Comparison of ENCODE assay signal across 8 mouse cellular contexts in genomic region chr4:156235360-156235770, GRCm38 (mm10). TPM values are rescaled to one million over a fixed set of nuclear protein-coding genes. Genes with fewer than 3 reads are reported as not detected.
DNase-seq lines count a peak whose midpoint lies in the region; ATAC-seq and TF ChIP-seq lines count a peak whose summit lies in the region.

No protein-coding gene starts in this region.

- no peak for TF ChIP-seq POLR2A in spleen, adult 2 months (IDR thresholded peaks at IDR 0.05; ENCODE audit: low read depth, low read length)
- no peak for TF ChIP-seq POLR2A in cortical plate, adult 2 months (IDR thresholded peaks at IDR 0.05; ENCODE audit: extremely low read depth, insufficient read depth, low read length)

- H3K4me1 ChIP-seq in spleen, adult 2 months (ENCODE audit: control insufficient read depth, insufficient read depth, insufficient read length), result peaks cover 11% of the 10 kb centered on the region
- 0 out of 2 replicates have a peak, but pooled peaks cover 2% of the 10 kb centered on the region for H3K4me1 ChIP-seq in cortical plate, adult 2 months (ENCODE audit: control insufficient read depth, insufficient read depth, low read length)
- peaks cover 20% of the 10 kb centered on the region for H3K4me1 ChIP-seq in hindbrain, embryonic 15.5 days (replicated peaks)

- WGBS in spleen, adult 2 months, result under 1% methylated on average over 15 of the region's 15 CpGs
- WGBS in hindbrain, embryonic 15.5 days, result under 1% methylated on average over 15 of the region's 15 CpGs

- peak; percentile 38 for ATAC-seq in hindbrain, embryonic 15.5 days (ENCODE audit: low FRiP score, low read depth)
- ATAC-seq in megakaryocyte progenitor cell, adult 5-6 weeks (replicated peaks; ENCODE audit: poor library complexity), result peak; percentile 26

- peaks cover 29% of the 10 kb centered on the region for H3K36me3 ChIP-seq in spleen, adult 2 months (ENCODE audit: control insufficient read depth, insufficient read depth, low read length)
- H3K36me3 ChIP-seq in hindbrain, embryonic 15.5 days, result peaks cover 36% of the 10 kb centered on the region

- H3K4me2 ChIP-seq in hindbrain, embryonic 15.5 days, result peak overlapping the region; percentile 93

- H3K27me3 ChIP-seq in spleen, adult 2 months (ENCODE audit: control insufficient read depth, insufficient read depth, low read length), result no peaks in the 10 kb centered on the region
- no peaks in the 10 kb centered on the region for H3K27me3 ChIP-seq in hindbrain, embryonic 15.5 days

- H3K4me3 ChIP-seq in spleen, adult 2 months (ENCODE audit: extremely low read depth, insufficient read depth, insufficient read length), result peak overlapping the region; percentile 59
- H3K4me3 ChIP-seq in cortical plate, adult 2 months (ENCODE audit: insufficient read depth, low read length), result peak overlapping the region; percentile 93
- peak overlapping the region; percentile 97 for H3K4me3 ChIP-seq in hindbrain, embryonic 15.5 days

- no peak for DNase-seq in spleen, adult 2 months (ENCODE audit: low read depth in 1 of 2, low spot score in 2 of 2)
- DNase-seq in spleen, adult 18-20 months, result no peak
- DNase-seq in right cerebral cortex, postnatal 25 days, result no peak
- DNase-seq in urinary bladder, adult 2 months (ENCODE audit: low spot score), result no peak
- no peak for DNase-seq in right cerebral cortex, adult 2 months (ENCODE audit: low spot score in 2 of 2)

- H3K9me3 ChIP-seq in hindbrain, embryonic 15.5 days, result no peaks in the 10 kb centered on the region

- H3K27ac ChIP-seq in spleen, adult 2 months (ENCODE audit: insufficient read depth, low read length), result peak overlapping the region; percentile 61
- peak overlapping the region; percentile 0; the same call in 1 of the 2 replicates for H3K27ac ChIP-seq in cortical plate, adult 2 months (ENCODE audit: insufficient read depth, low read length)
- H3K27ac ChIP-seq in hindbrain, embryonic 15.5 days (replicated peaks), result peak overlapping the region; percentile 93

- peak overlapping the region; percentile 82 for H3K9ac ChIP-seq in hindbrain, embryonic 15.5 days

- no peak for TF ChIP-seq CTCF in spleen, adult 2 months (IDR thresholded peaks at IDR 0.05; ENCODE audit: extremely low read depth, insufficient read depth, insufficient read length, insufficient replicate concordance)
- TF ChIP-seq CTCF in cortical plate, adult 2 months (IDR thresholded peaks at IDR 0.05; ENCODE audit: extremely low read depth, insufficient read depth, low read length), result no peak

RNA-seq across cellular contexts. Expression of gene Noc2l, which starts 0.4 kb away (rescaled TPM):
- polyA plus RNA-seq in spleen, adult 2 months (2012; rRNA removed), result 83.1 and 103 TPM in 2 replicates
- polyA plus RNA-seq in cortical plate, adult 2 months (2012; rRNA removed), result 94.2 and 95.6 TPM in 2 replicates
- polyA plus RNA-seq in hindbrain, embryonic 15.5 days (2015; fragmentation: Nextera tagmentation; extraction: Ambion mirVana), result 53.4 and 59.0 TPM in 2 replicates
- 72.3 and 81.6 TPM in 2 replicates for total RNA-seq in megakaryocyte progenitor cell, adult 5-6 weeks (2015)
- 122 and 140 TPM in 2 replicates for total RNA-seq in megakaryocyte progenitor cell, adult 5-6 weeks (2017)
- polyA plus RNA-seq in urinary bladder, adult 2 months (2012; rRNA removed), result 57.9 and 67.2 TPM in 2 replicates

RNA-seq across cellular contexts. Expression of gene Plekhn1, which starts 0.7 kb away (rescaled TPM):
- 54.7 and 62.7 TPM in 2 replicates for polyA plus RNA-seq in spleen, adult 2 months (2012; rRNA removed)
- polyA plus RNA-seq in cortical plate, adult 2 months (2012; rRNA removed), result 70.6 and 79.0 TPM in 2 replicates
- polyA plus RNA-seq in hindbrain, embryonic 15.5 days (2015; fragmentation: Nextera tagmentation; extraction: Ambion mirVana), result 26.1 and 30.4 TPM in 2 replicates
- total RNA-seq in megakaryocyte progenitor cell, adult 5-6 weeks (2015), result 11.6 and 18.4 TPM in 2 replicates
- total RNA-seq in megakaryocyte progenitor cell, adult 5-6 weeks (2017), result 12.8 and 15.5 TPM in 2 replicates
- 86.6 and 88.2 TPM in 2 replicates for polyA plus RNA-seq in urinary bladder, adult 2 months (2012; rRNA removed)

RNA-seq across cellular contexts. Expression of gene Perm1, which starts 19.7 kb away (rescaled TPM):
- 0.87 and 1.0 TPM in 2 replicates for polyA plus RNA-seq in spleen, adult 2 months (2012; rRNA removed)
- 0.57 and 0.65 TPM in 2 replicates for polyA plus RNA-seq in cortical plate, adult 2 months (2012; rRNA removed)
- 1.9 and 2.5 TPM in 2 replicates for polyA plus RNA-seq in hindbrain, embryonic 15.5 days (2015; fragmentation: Nextera tagmentation; extraction: Ambion mirVana)
- total RNA-seq in megakaryocyte progenitor cell, adult 5-6 weeks (2015), result 0.12 TPM in 1 of 2 replicates, not detected in the other
- total RNA-seq in megakaryocyte progenitor cell, adult 5-6 weeks (2017), result 0.08 TPM in 1 of 2 replicates, not detected in the other
- polyA plus RNA-seq in urinary bladder, adult 2 months (2012; rRNA removed), result 0.10 and 0.18 TPM in 2 replicates

RNA-seq across cellular contexts. Expression of gene Samd11, which starts 20.1 kb away (rescaled TPM):
- polyA plus RNA-seq in spleen, adult 2 months (2012; rRNA removed), result 14.8 and 17.3 TPM in 2 replicates
- polyA plus RNA-seq in cortical plate, adult 2 months (2012; rRNA removed), result 3.2 and 3.7 TPM in 2 replicates
- polyA plus RNA-seq in hindbrain, embryonic 15.5 days (2015; fragmentation: Nextera tagmentation; extraction: Ambion mirVana), result 2.2 and 3.9 TPM in 2 replicates
- total RNA-seq in megakaryocyte progenitor cell, adult 5-6 weeks (2015), result not detected in 2 replicates
- total RNA-seq in megakaryocyte progenitor cell, adult 5-6 weeks (2017), result 0.12 and 0.30 TPM in 2 replicates
- polyA plus RNA-seq in urinary bladder, adult 2 months (2012; rRNA removed), result 0.21 and 0.22 TPM in 2 replicates

RNA-seq across cellular contexts. Expression of gene AW011738, which starts 32.3 kb away (rescaled TPM):
- polyA plus RNA-seq in spleen, adult 2 months (2012; rRNA removed), result 10.6 TPM in 2 replicates
- polyA plus RNA-seq in cortical plate, adult 2 months (2012; rRNA removed), result 3.5 and 3.7 TPM in 2 replicates
- polyA plus RNA-seq in hindbrain, embryonic 15.5 days (2015; fragmentation: Nextera tagmentation; extraction: Ambion mirVana), result 4.5 and 5.0 TPM in 2 replicates
- 0.46 and 0.62 TPM in 2 replicates for total RNA-seq in megakaryocyte progenitor cell, adult 5-6 weeks (2015)
- 0.07 and 0.12 TPM in 2 replicates for total RNA-seq in megakaryocyte progenitor cell, adult 5-6 weeks (2017)
- polyA plus RNA-seq in urinary bladder, adult 2 months (2012; rRNA removed), result 3.0 and 3.1 TPM in 2 replicates

Comparison
In these comparisons a context has a peak if more than half of its experiments do, and no peak if none do; other contexts are left out.
1. H3K27ac ChIP-seq: peak in every context shown above with its lines; median percentile 93 in hindbrain, embryonic 15.5 days; 61 in spleen, adult 2 months; 0 in cortical plate, adult 2 months.